Mouse (Mus musculus): Measurements from ENCODE around the gene Pkn2. TPM values are rescaled to one million over a fixed set of nuclear protein-coding genes. Genes with fewer than 3 reads are reported as not detected.
A peak's percentile ranks its signal among the peaks of the same experiment; 100 is the strongest.

Gene Pkn2
- total RNA-seq (2012; rRNA removed) (33.5 and 38.6 TPM in 2 replicates), polyA plus RNA-seq (2012; ENCODE audit: insufficient read depth in 1 of 2, insufficient read length in 2 of 2, low read depth in 1 of 2, low replicate concordance in 2 of 2, missing spikeins in 1 of 2) (10 to 100 TPM; 34.7 to 38.8 TPM)

DNA sequence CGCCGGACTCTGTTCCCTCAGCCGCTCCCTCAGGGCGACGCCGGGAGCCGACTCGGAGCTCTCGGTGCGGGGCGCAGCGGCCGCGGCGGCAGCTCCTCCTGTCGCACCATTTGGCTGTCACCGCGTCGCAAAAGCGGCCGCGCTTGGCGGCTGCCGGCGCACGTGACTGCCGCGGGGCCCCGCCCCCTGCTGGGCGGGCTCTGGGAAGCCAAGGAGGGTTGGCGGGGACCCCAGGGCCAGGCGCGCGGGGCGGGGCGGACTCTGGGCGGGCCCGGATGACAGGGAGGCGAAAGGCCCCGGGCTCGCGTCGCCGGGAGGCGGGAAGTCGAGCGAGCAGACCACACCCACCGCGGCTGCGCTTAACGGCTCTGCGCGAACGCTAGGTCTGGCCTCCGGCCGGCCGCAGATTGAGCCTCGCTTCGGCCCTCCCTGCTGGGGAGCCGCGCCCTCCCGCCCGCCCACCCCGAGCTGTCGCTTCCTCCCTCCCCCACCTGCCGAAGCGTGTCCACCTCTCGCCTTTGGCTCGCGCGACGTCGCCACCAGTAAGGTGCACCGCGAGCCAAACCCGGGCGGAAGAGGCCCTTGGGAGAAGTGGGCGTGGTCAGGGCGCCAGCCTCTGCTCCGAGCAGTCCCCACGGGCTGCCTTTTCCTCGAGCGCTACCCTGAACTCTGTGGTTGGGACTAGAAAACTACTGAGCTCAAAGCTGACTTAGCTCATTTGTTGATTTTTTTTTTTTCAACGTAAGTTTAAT is at the start of gene Pkn2:
Gene Pkn2 (minus strand): TSS at position 133 of the 752 bp plus-strand sequence.
- Histone ChIP-seq H3K4me3 (ENCODE audit: control insufficient read depth in 1 of 2, insufficient read depth in 1 of 2, low read depth in 2 of 2, low read length in 2 of 2) (peak within 1 kb of the TSS; percentile 84 to 100), H3K4me1 (ENCODE audit: control insufficient read depth in 1 of 2, insufficient read depth in 2 of 2, low read length in 2 of 2) (peaks cover 19 to 25% of the 10 kb centered on the region in 2 experiments), H3K9me3 (replicated peaks; ENCODE audit: insufficient read depth, low read length) (no peaks in the 10 kb centered on the region), H3K9ac (ENCODE audit: control insufficient read depth, low read depth, low read length, poor library complexity, severe bottlenecking) (peak within 1 kb of the TSS; percentile 100), H3K79me2 (ENCODE audit: control insufficient read depth, insufficient read depth, low read length, poor library complexity) (peaks cover 22% of the 10 kb centered on the region), H3K36me3 (ENCODE audit: control insufficient read depth in 1 of 2, insufficient read depth in 2 of 2, low read length in 2 of 2) (peaks cover 0 to 35% of the 10 kb centered on the region in 2 experiments; a peak in 3 of 4 replicates), H3K27me3 (ENCODE audit: control insufficient read depth in 1 of 2, insufficient read depth in 2 of 2, low read length in 2 of 2) (no peaks in the 10 kb centered on the region), H3K27ac (ENCODE audit: control insufficient read depth, low read depth, low read length) (peak within 1 kb of the TSS; percentile 98)
- TF ChIP-seq USF2 (IDR thresholded peaks at IDR 0.05; ENCODE audit: borderline replicate concordance in 1 of 2, insufficient read depth in 1 of 2, low read depth in 1 of 2, low read length in 2 of 2) (peak in 1 of 2 experiments; percentile 84; a peak in 2 of 4 replicates), EP300 (IDR thresholded peaks at IDR 0.05; ENCODE audit: low read depth in 1 of 2, low read length in 2 of 2) (peak in 1 of 2 experiments; percentile 21; a peak in 1 of 4 replicates), POLR2AphosphoS2 (IDR thresholded peaks at IDR 0.05; ENCODE audit: low read length) (peak; percentile 68), ZMIZ1 (IDR thresholded peaks at IDR 0.05; ENCODE audit: low read depth, low read length) (peak; percentile 75; the same call in 1 of the 2 replicates), MXI1 (IDR thresholded peaks at IDR 0.05; ENCODE audit: low read depth, low read length) (peak; percentile 51; the same call in 1 of the 2 replicates), ETS1 (IDR thresholded peaks at IDR 0.05; ENCODE audit: low read depth, low read length) (0 out of 2 replicates have a peak, but pooled peaks have one; percentile 26), MYC (IDR thresholded peaks at IDR 0.05; ENCODE audit: low read depth, low read length) (0 out of 2 replicates have a peak, but pooled peaks have one; percentile 9), BHLHE40 (IDR thresholded peaks at IDR 0.05; ENCODE audit: borderline replicate concordance, low read depth, low read length) (peak; percentile 96), UBTF (IDR thresholded peaks at IDR 0.05; ENCODE audit: borderline replicate concordance, insufficient read depth, low read depth, low read length) (no peak), ELF1 (IDR thresholded peaks at IDR 0.05; ENCODE audit: low read depth, low read length) (peak; percentile 67), MAX (IDR thresholded peaks at IDR 0.05; ENCODE audit: low read length) (peak; percentile 93), JUND (IDR thresholded peaks at IDR 0.05; ENCODE audit: low read depth, low read length) (no peak), GABPA (IDR thresholded peaks at IDR 0.05; ENCODE audit: low read depth, low read length) (no peak), NELFE (IDR thresholded peaks at IDR 0.05; ENCODE audit: low read depth, low read length) (peak; percentile 79), SMC3 (IDR thresholded peaks at IDR 0.05; ENCODE audit: low read depth, low read length) (no peak), CTCF (IDR thresholded peaks at IDR 0.05 in 2 of 3, conservative IDR thresholded peaks at IDR 0.05 in 1 of 3; ENCODE audit: control insufficient read depth in 1 of 3, insufficient read depth in 1 of 3, low read depth in 2 of 3, low read length in 3 of 3, poor library complexity in 1 of 3, severe bottlenecking in 1 of 3) (0 out of 6 replicates have a peak, but pooled peaks of 1 of the 3 experiments have one; percentile 3), MEF2A (IDR thresholded peaks at IDR 0.05; ENCODE audit: extremely low read depth, insufficient replicate concordance, low read depth, low read length, poor library complexity, severe bottlenecking) (no peak), HCFC1 (IDR thresholded peaks at IDR 0.05; ENCODE audit: low read depth, low read length) (peak; percentile 78), ZNF384 (IDR thresholded peaks at IDR 0.05; ENCODE audit: low read depth, low read length) (no peak), USF1 (IDR thresholded peaks at IDR 0.05; ENCODE audit: low read depth, low read length) (peak; percentile 99), CHD2 (IDR thresholded peaks at IDR 0.05; ENCODE audit: low read length) (peak; percentile 40; the same call in 1 of the 2 replicates), TCF12 (IDR thresholded peaks at IDR 0.05; ENCODE audit: low read depth, low read length) (peak; percentile 66), TBP (IDR thresholded peaks at IDR 0.05; ENCODE audit: low read depth, low read length) (peak; percentile 79; the same call in 1 of the 2 replicates), KAT2A (conservative IDR thresholded peaks at IDR 0.05; ENCODE audit: low read depth, low read length) (no peak; the same call in 1 of the 2 replicates), RAD21 (IDR thresholded peaks at IDR 0.05; ENCODE audit: low read depth, low read length) (no peak), POLR2A (IDR thresholded peaks at IDR 0.05; ENCODE audit: control insufficient read depth in 1 of 2, insufficient read depth in 1 of 2, low read depth in 1 of 2, low read length in 2 of 2, poor library complexity in 1 of 2) (peak in 1 of 2 experiments; percentile 74; a peak in 3 of 4 replicates), RCOR1 (IDR thresholded peaks at IDR 0.05; ENCODE audit: low read depth, low read length) (no peak), SIN3A (IDR thresholded peaks at IDR 0.05; ENCODE audit: low read length) (peak; percentile 62), NRF1 (IDR thresholded peaks at IDR 0.05; ENCODE audit: insufficient read depth, low read depth, low read length, poor library complexity, severe bottlenecking) (peak; percentile 46; the same call in 1 of the 2 replicates)
- DNase-seq (ENCODE audit: low read depth, low spot score), result peak; percentile 98

Data from MEL (cell line).